Mouse (Mus musculus): ENCODE results near the gene Ranbp17. TPM values are rescaled to one million over a fixed set of nuclear protein-coding genes. Genes with fewer than 3 reads are reported as not detected.

Gene Ranbp17
- total and polyA plus RNA-seq, 3 experiments: 0.09 TPM; not detected in 2

DNA sequence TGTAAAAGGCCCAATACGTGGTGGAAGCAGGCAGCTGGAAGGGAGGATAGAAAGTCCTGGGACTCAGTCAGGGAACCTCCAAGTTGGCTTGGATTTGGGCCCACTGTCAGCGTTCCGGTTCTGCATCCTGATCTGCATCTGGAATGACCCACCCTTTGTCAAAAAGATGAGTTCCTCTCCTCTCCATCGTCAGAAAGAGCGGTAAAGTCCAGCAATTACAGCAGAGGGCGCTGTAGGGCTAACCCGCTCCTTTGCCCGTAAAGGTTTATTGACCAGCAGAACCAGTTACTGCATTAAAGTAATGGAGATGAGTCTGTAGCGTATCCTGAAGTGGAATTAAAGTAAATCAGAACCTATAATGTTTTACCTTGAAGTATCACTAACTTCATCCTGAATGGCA is 343.1 kb downstream of the Ranbp17 start:
- dilution Hi-C loops (cut with MboI; ENCODE audit: extremely low pct_ligation_motif_present, extremely low pct_unique_long_range_greater_than_20kb, low sequenced_read_pairs) (no loop called here), in situ Hi-C loops (cut with MboI; ENCODE audit: low pct_ligation_motif_present, low pct_unique_long_range_greater_than_20kb, low sequenced_read_pairs) (loop anchor here (10.0 kb wide), 1 partner anchor 544 kb away; no protein-coding TSS in a partner anchor)
- Histone ChIP-seq H3K4me3 (replicated peaks in 1 of 3; ENCODE audit: low read depth in 2 of 3, low read length in 2 of 3, poor library complexity in 1 of 3) (no peak overlapping the region), H3K9ac (ENCODE audit: insufficient read depth, low read depth) (no peak overlapping the region), H3K27me3 (replicated peaks) (no peaks in the 10 kb centered on the region), H3K27ac (ENCODE audit: insufficient read depth, low read depth) (no peak overlapping the region), H3K4me2 (ENCODE audit: insufficient read depth, low read depth, poor library complexity, severe bottlenecking) (no peak overlapping the region), H3K79me2 (replicated peaks; ENCODE audit: control insufficient read depth, extremely low read depth, insufficient read depth, poor library complexity, severe bottlenecking) (no peaks in the 10 kb centered on the region), H3K4me1 (ENCODE audit: control insufficient read depth in 1 of 2, insufficient read depth in 2 of 2) (peaks cover 0 to 3% of the 10 kb centered on the region in 2 experiments; a peak in 1 of 4 replicates), H3K9me3 (replicated peaks; ENCODE audit: low read length) (no peaks in the 10 kb centered on the region), H3K36me3 (replicated peaks in 1 of 2; ENCODE audit: control insufficient read depth in 1 of 2, insufficient read depth in 1 of 2, low read length in 1 of 2) (no peaks in the 10 kb centered on the region)
- peak; percentile 77 for DNase-seq (ENCODE audit: extremely low read depth)
- no peak for TF ChIP-seq POLR2A (IDR thresholded peaks at IDR 0.05; ENCODE audit: low read depth, low read length)
- no peak for TF ChIP-seq MXI1 (IDR thresholded peaks at IDR 0.05; ENCODE audit: low read depth, low read length)
- peak; percentile 63; the same call in 1 of the 2 replicates for TF ChIP-seq E2F4 (IDR thresholded peaks at IDR 0.05; ENCODE audit: insufficient replicate concordance, low read depth, low read length)
- no peak for TF ChIP-seq ZKSCAN1 (IDR thresholded peaks at IDR 0.05; ENCODE audit: borderline replicate concordance, low read depth, low read length)
- TF ChIP-seq RAD21 (IDR thresholded peaks at IDR 0.05; ENCODE audit: low read depth, low read length): peak; percentile 77
- TF ChIP-seq CTCF (conservative IDR thresholded peaks at IDR 0.05 in 1 of 2, IDR thresholded peaks at IDR 0.05 in 1 of 2; ENCODE audit: low read depth in 2 of 2, low read length in 2 of 2): peak; percentile 86 to 90
- TF ChIP-seq SMC3 (IDR thresholded peaks at IDR 0.05; ENCODE audit: low read depth, low read length): peak; percentile 76
- TF ChIP-seq PAX5 (IDR thresholded peaks at IDR 0.05; ENCODE audit: low read length): no peak
- TF ChIP-seq USF1 (IDR thresholded peaks at IDR 0.05; ENCODE audit: low read depth, low read length): no peak
- TF ChIP-seq ELF1 (IDR thresholded peaks at IDR 0.05; ENCODE audit: low read depth, low read length): no peak
- TF ChIP-seq JUND (conservative IDR thresholded peaks at IDR 0.05; ENCODE audit: low read depth, low read length): no peak

DNA sequence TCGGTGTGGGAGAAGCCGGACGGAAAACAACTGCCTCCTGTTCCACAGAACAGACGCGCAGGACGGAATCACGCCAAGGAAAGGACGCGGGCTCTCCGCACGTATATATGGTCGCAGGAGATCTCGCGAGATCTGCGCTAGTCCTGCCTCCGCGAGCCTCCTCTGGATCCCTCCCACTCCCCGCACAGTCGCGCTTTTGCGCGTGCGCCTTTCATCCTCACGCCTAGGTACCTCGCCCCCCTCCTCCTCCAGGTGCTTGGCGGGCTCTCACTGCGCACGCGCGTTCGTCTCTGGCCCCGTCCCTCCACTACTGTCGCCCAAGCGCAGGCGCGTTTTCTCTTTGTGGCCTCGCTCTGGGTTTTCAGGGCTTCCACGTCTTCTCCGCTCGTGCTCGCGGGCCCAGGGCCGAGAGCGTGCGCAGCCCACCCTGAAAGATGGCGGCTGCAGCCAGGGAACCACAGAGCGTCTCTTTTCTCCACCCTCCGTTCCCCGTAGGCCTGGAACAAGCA is 350.5 kb downstream of the Ranbp17 start, which contains the start of gene Npm1:
Gene Npm1, minus strand, starts transcription at position 209 of the 509 bp plus-strand sequence.
- DNase-seq (ENCODE audit: extremely low read depth): peak; percentile 100
- peak within 1 kb of the TSS; percentile 94 for H3K9ac ChIP-seq (ENCODE audit: insufficient read depth, low read depth)
- H3K79me2 ChIP-seq (replicated peaks; ENCODE audit: control insufficient read depth, extremely low read depth, insufficient read depth, poor library complexity, severe bottlenecking): peaks cover 43% of the 10 kb centered on the region
- H3K4me1 ChIP-seq (ENCODE audit: control insufficient read depth in 1 of 2, insufficient read depth in 2 of 2): peaks cover 0 to 16% of the 10 kb centered on the region in 2 experiments; a peak in 2 of 4 replicates
- in situ Hi-C loops (cut with MboI; ENCODE audit: low pct_ligation_motif_present, low pct_unique_long_range_greater_than_20kb, low sequenced_read_pairs) (no loop called here), dilution Hi-C loops (cut with MboI; ENCODE audit: extremely low pct_ligation_motif_present, extremely low pct_unique_long_range_greater_than_20kb, low sequenced_read_pairs) (no loop called here)
- no peaks in the 10 kb centered on the region for H3K27me3 ChIP-seq (replicated peaks)
- H3K27ac ChIP-seq (ENCODE audit: insufficient read depth, low read depth): peak within 1 kb of the TSS; percentile 43
- H3K36me3 ChIP-seq (replicated peaks in 1 of 2; ENCODE audit: control insufficient read depth in 1 of 2, insufficient read depth in 1 of 2, low read length in 1 of 2): peaks cover 16 to 41% of the 10 kb centered on the region in 2 experiments
- peak within 1 kb of the TSS; percentile 35 for H3K4me2 ChIP-seq (ENCODE audit: insufficient read depth, low read depth, poor library complexity, severe bottlenecking)
- peak within 1 kb of the TSS; percentile 71 to 86 (median 74) for H3K4me3 ChIP-seq (replicated peaks in 1 of 3; ENCODE audit: low read depth in 2 of 3, low read length in 2 of 3, poor library complexity in 1 of 3)
- no peaks in the 10 kb centered on the region for H3K9me3 ChIP-seq (replicated peaks; ENCODE audit: low read length)
- no peak; the same call in 1 of the 2 replicates for TF ChIP-seq ELF1 (IDR thresholded peaks at IDR 0.05; ENCODE audit: low read depth, low read length)
- no peak for TF ChIP-seq USF1 (IDR thresholded peaks at IDR 0.05; ENCODE audit: low read depth, low read length)
- TF ChIP-seq USF2 (conservative IDR thresholded peaks at IDR 0.05; ENCODE audit: low read depth, low read length): no peak
- TF ChIP-seq JUN (IDR thresholded peaks at IDR 0.05; ENCODE audit: insufficient read depth, low read depth, low read length): no peak
- TF ChIP-seq NRF1 (IDR thresholded peaks at IDR 0.05; ENCODE audit: low read depth, low read length): peak; percentile 94
- peak; percentile 74; the same call in 1 of the 2 replicates for TF ChIP-seq KAT2A (IDR thresholded peaks at IDR 0.05; ENCODE audit: insufficient replicate concordance, low read length)
- TF ChIP-seq MXI1 (IDR thresholded peaks at IDR 0.05; ENCODE audit: low read depth, low read length): peak; percentile 19
- TF ChIP-seq E2F4 (IDR thresholded peaks at IDR 0.05; ENCODE audit: insufficient replicate concordance, low read depth, low read length): peak; percentile 95
- no peak for TF ChIP-seq ZNF384 (IDR thresholded peaks at IDR 0.05; ENCODE audit: low read depth, low read length)
- TF ChIP-seq JUND (conservative IDR thresholded peaks at IDR 0.05; ENCODE audit: low read depth, low read length): no peak
- no peak for TF ChIP-seq CTCF (conservative IDR thresholded peaks at IDR 0.05 in 1 of 2, IDR thresholded peaks at IDR 0.05 in 1 of 2; ENCODE audit: low read depth in 2 of 2, low read length in 2 of 2)
- TF ChIP-seq MAZ (IDR thresholded peaks at IDR 0.05; ENCODE audit: low read depth, low read length): peak; percentile 84
- peak; percentile 73 for TF ChIP-seq HCFC1 (IDR thresholded peaks at IDR 0.05; ENCODE audit: low read depth, low read length)
- TF ChIP-seq POLR2AphosphoS2 (IDR thresholded peaks at IDR 0.05; ENCODE audit: low read depth, low read length): peak; percentile 100
- TF ChIP-seq TCF12 (IDR thresholded peaks at IDR 0.05; ENCODE audit: low read depth, low read length): peak; percentile 97
- TF ChIP-seq SIN3A (IDR thresholded peaks at IDR 0.05; ENCODE audit: low read length): peak; percentile 61; the same call in 1 of the 2 replicates
- TF ChIP-seq CHD2 (IDR thresholded peaks at IDR 0.05; ENCODE audit: low read length): peak; percentile 99
- TF ChIP-seq CHD1 (IDR thresholded peaks at IDR 0.05; ENCODE audit: low read depth, low read length): no peak
- peak; percentile 99 for TF ChIP-seq POLR2A (IDR thresholded peaks at IDR 0.05; ENCODE audit: low read depth, low read length)
- TF ChIP-seq NELFE (IDR thresholded peaks at IDR 0.05; ENCODE audit: low read depth, low read length): peak; percentile 100
- peak; percentile 75; the same call in 1 of the 2 replicates for TF ChIP-seq MYC (IDR thresholded peaks at IDR 0.05; ENCODE audit: low read depth, low read length)
- TF ChIP-seq IRF4 (IDR thresholded peaks at IDR 0.05; ENCODE audit: low read depth, low read length): no peak; the same call in 1 of the 2 replicates
- TF ChIP-seq ZMIZ1 (IDR thresholded peaks at IDR 0.05; ENCODE audit: low read depth, low read length): peak; percentile 99
- TF ChIP-seq UBTF (IDR thresholded peaks at IDR 0.05; ENCODE audit: low read depth, low read length): 0 out of 2 replicates have a peak, but pooled peaks have one; percentile 72
- no peak for TF ChIP-seq PAX5 (IDR thresholded peaks at IDR 0.05; ENCODE audit: low read length)
- peak; percentile 34; the same call in 1 of the 2 replicates for TF ChIP-seq MEF2A (IDR thresholded peaks at IDR 0.05; ENCODE audit: borderline replicate concordance, low read depth, low read length)
- TF ChIP-seq SMC3 (IDR thresholded peaks at IDR 0.05; ENCODE audit: low read depth, low read length): no peak
- TF ChIP-seq MAX (IDR thresholded peaks at IDR 0.05; ENCODE audit: low read length): 0 out of 2 replicates have a peak, but pooled peaks have one; percentile 51
